Mouse (Mus musculus) T-helper 2 cell (primary cell): ENCODE measurements around the gene Gls2.

Experiments
- in situ Hi-C: fragments of 300-600 bp; cut with MboI, MseI; formaldehyde crosslinking; loops from one replicate; pipeline ENCODE4 v1.15.1; 2025; ENCODE audit warnings: high pct_unique_total_duplicates

The Gls2 gene

GRCm38 (mm10) chr10:128231146-128231545, 36.9 kb downstream of the Gls2 start:
- in situ Hi-C loops: no loop called here

DNA sequence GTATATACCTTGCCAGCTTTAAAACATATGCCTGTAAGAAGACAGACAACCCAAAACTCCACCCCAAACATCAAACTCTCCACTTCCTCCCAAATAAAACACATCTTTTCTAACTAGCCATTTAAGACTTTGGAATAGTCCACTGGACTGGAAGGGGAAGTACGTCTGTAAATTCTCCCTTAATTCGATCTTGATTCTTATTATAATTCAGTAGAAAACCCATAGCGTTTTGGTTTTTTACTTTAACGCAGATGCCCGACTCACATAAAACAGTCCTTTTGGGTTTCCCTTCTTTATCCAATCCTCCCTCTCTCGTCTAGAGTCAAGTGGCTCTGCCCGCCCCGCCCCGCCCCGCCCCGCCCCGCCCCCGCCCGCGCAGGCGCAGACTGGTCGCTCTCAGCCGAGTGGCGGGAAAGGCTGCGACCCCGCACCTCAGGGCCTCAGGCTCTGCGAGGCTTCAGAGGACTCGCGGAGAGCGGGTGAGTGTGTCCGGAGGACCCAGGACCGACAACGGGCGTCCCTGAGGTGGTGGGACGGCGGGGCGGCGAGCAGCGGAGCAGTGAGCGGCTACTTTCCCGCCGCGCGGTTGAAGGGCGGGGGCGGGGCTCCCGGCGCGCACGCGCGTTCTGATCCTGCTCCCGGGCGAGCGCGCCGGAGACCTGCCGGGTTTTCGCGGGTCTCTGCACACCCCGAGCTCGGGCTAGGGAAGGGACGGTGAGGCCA, 37.6 kb downstream of the Gls2 start, which contains the start of gene Timeless:
Gene Timeless, plus strand, starts transcription at position 369 of the 723 bp plus-strand sequence.
- in situ Hi-C loops: no loop called here

GRCm38 (mm10) chr10:128232420-128232985, 38.2 kb downstream of the Gls2 start:
- in situ Hi-C loops: no loop called here

- in situ Hi-C loops: no loop called here
Observed at GRCm38 (mm10) chr10:128236321-128236720, 42.1 kb downstream of the Gls2 start.

DNA sequence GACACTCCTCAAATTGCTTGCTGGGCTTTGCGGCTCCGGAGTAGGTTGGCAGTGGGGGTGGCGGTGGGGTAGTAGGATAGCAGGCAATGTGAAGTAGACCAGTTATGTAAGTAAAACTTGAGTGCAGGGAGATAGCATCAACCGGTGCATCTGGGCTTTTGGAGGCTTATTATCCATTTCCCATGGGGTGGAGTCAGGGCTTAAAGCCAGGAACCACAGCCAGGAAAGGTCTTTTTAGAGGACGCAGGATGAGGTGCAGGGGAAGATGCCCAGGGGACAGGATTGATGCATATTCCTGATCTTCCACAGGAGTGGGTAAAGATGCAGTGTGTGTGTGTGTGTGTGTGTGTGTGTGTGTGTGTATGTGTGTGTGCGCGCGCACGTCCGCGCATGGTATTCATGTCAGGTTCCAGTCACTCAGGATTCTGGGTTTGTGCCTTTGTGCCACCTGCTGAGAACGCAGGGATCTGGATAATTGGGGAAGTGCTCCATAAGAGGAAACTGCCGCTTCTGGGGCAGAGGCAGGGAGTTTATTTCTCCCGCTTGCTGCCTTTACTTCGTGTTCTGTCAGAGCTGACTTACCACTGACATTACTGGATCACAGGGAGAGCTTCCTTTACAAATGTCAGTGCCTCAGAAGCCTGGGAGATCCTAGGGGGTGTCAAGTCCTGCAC, 43.7 kb downstream of the Gls2 start:
- in situ Hi-C loops: no loop called here

- in situ Hi-C loops: no loop called here
Observed at GRCm38 (mm10) chr10:128239140-128239539, 44.9 kb downstream of the Gls2 start.

- in situ Hi-C loops: no loop called here
Observed at GRCm38 (mm10) chr10:128240131-128240530, 45.9 kb downstream of the Gls2 start.

- in situ Hi-C loops: no loop called here
Observed at GRCm38 (mm10) chr10:128243252-128243651, 49.0 kb downstream of the Gls2 start.

- in situ Hi-C loops: no loop called here
Observed at GRCm38 (mm10) chr10:128244121-128244520, 49.9 kb downstream of the Gls2 start.

GRCm38 (mm10) chr10:128247020-128247732, 52.9 kb downstream of the Gls2 start:
- in situ Hi-C loops: no loop called here

GRCm38 (mm10) chr10:128250565-128250964, 56.3 kb downstream of the Gls2 start:
- in situ Hi-C loops: no loop called here

- in situ Hi-C loops: no loop called here
Observed at GRCm38 (mm10) chr10:128253677-128254255, 59.5 kb downstream of the Gls2 start, which contains the start of gene Apon. TSS of gene Apon (plus strand) at chr10:128254096.

DNA sequence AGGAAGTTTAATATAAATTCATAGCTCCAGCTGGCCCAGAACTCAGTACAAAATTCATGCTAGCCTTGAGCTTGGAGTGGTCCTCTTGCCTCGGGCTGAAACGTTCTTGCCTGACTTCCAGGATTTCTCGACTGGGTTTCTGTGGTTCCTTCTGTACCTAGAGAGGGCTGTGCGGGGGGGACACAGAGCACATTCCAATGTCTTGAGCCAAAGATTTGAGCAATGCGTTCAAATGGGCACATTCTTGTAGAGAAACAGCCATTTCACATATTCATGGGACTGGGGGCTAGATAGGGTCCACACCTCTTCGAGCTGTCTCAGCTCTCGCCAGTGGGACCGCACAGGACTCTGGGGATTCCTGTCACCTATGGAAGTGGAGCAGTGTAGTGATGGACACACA, 61.7 kb downstream of the Gls2 start:
- in situ Hi-C loops: no loop called here

- in situ Hi-C loops: no loop called here
Observed at GRCm38 (mm10) chr10:128256328-128256727, 62.1 kb downstream of the Gls2 start.

DNA sequence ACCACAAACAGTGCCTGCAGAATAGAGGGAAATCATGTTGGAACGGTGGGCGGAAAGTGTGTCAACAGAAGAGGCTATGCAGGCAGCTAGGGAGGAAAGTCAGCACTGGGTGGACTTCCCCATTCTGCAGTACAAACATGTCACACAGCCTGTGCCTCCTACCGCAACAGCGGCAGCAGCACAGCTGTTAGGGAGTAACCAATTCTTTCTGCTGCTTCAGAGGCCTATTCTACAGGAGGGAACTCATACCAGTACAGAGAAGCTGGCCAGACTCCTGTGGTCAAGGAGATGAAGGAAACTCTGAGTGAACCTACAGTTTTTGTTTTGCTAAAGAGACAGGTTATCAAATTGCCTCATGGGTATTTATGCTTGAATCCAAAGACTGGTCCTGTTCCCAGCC, 64.7 kb downstream of the Gls2 start:
- in situ Hi-C loops: no loop called here
